Mouse (Mus musculus): ENCODE results near the gene Gm14214. TPM values are rescaled to one million over a fixed set of nuclear protein-coding genes. Genes with fewer than 3 reads are reported as not detected.
A peak's percentile ranks its signal among the peaks of the same experiment; 100 is the strongest.

Gene Gm14214
- polyA plus RNA-seq, 2 experiments = not detected

- Histone ChIP-seq H3K27me3 (ENCODE audit: control insufficient read depth, insufficient read depth, low read length) (no peaks in the 10 kb centered on the region), H3K4me1 (ENCODE audit: control insufficient read depth, insufficient read depth, low read length) (peaks cover 12% of the 10 kb centered on the region), H3K4me3 (replicated peaks; ENCODE audit: low read length) (no peak overlapping the region), H3K4me2 (replicated peaks; ENCODE audit: low read depth, low read length, severe bottlenecking) (no peak overlapping the region), H3K9me3 (ENCODE audit: control insufficient read depth, low read length) (no peaks in the 10 kb centered on the region), H3K9ac (ENCODE audit: low read depth, low read length, severe bottlenecking) (no peak overlapping the region), H3K27ac (replicated peaks; ENCODE audit: low read depth, low read length) (no peak overlapping the region), H3K36me3 (ENCODE audit: control insufficient read depth, insufficient read depth, low read length) (no peaks in the 10 kb centered on the region)
- WGBS = 87% methylated on average over 2 of the region's 2 CpGs
- no peak for ATAC-seq (ENCODE audit: low FRiP score, low read depth)
- DNase-seq (ENCODE audit: low spot score) = no peak
- no peak for TF ChIP-seq POLR2A (IDR thresholded peaks at IDR 0.05; ENCODE audit: borderline replicate concordance, extremely low read depth, insufficient read depth, insufficient read length)
Observed at GRCm38 (mm10) chr2:154754068-154754560, 15.7 kb downstream of the Gm14214 start.

- 67% methylated on average over 8 of the region's 8 CpGs for WGBS
- H3K9me3 ChIP-seq (ENCODE audit: control insufficient read depth, low read length) = no peaks in the 10 kb centered on the region
- DNase-seq (ENCODE audit: low spot score) = no peak
Observed at GRCm38 (mm10) chr2:154751924-154752323, 17.9 kb downstream of the Gm14214 start.

GRCm38 (mm10) chr2:154749046-154750036 is 20.5 kb downstream of the Gm14214 start:
- H3K27me3 ChIP-seq (ENCODE audit: control insufficient read depth, insufficient read depth, low read length) = no peaks in the 10 kb centered on the region
- WGBS = 37% methylated on average over 23 of the region's 23 CpGs
- no peak overlapping the region for H3K4me3 ChIP-seq (replicated peaks; ENCODE audit: low read length)
- peak overlapping the region; percentile 26; the same call in 1 of the 2 replicates for H3K4me2 ChIP-seq (replicated peaks; ENCODE audit: low read depth, low read length, severe bottlenecking)
- H3K9me3 ChIP-seq (ENCODE audit: control insufficient read depth, low read length) = no peaks in the 10 kb centered on the region
- H3K9ac ChIP-seq (ENCODE audit: low read depth, low read length, severe bottlenecking) = no peak overlapping the region; the same call in 1 of the 2 replicates
- ATAC-seq (ENCODE audit: low FRiP score, low read depth) (peak; percentile 78), DNase-seq (ENCODE audit: low spot score) (peak; percentile 88)
- H3K27ac ChIP-seq (replicated peaks; ENCODE audit: low read depth, low read length) = peak overlapping the region; percentile 68
- no peaks in the 10 kb centered on the region for H3K36me3 ChIP-seq (ENCODE audit: control insufficient read depth, insufficient read depth, low read length)
- TF ChIP-seq POLR2A (IDR thresholded peaks at IDR 0.05; ENCODE audit: borderline replicate concordance, extremely low read depth, insufficient read depth, insufficient read length) = no peak
- peaks cover 12% of the 10 kb centered on the region for H3K4me1 ChIP-seq (ENCODE audit: control insufficient read depth, insufficient read depth, low read length)

More at GRCm38 (mm10) chr2:154751924-154752323, 17.9 kb downstream of the Gm14214 start:
- H3K9ac ChIP-seq (ENCODE audit: low read depth, low read length, severe bottlenecking) = no peak overlapping the region
- H3K4me3 ChIP-seq (replicated peaks; ENCODE audit: low read length) = no peak overlapping the region
- no peak for TF ChIP-seq POLR2A (IDR thresholded peaks at IDR 0.05; ENCODE audit: borderline replicate concordance, extremely low read depth, insufficient read depth, insufficient read length)
- H3K36me3 ChIP-seq (ENCODE audit: control insufficient read depth, insufficient read depth, low read length) = no peaks in the 10 kb centered on the region
- H3K4me1 ChIP-seq (ENCODE audit: control insufficient read depth, insufficient read depth, low read length) = peaks cover 12% of the 10 kb centered on the region
- H3K27ac ChIP-seq (replicated peaks; ENCODE audit: low read depth, low read length) = no peak overlapping the region
- no peaks in the 10 kb centered on the region for H3K27me3 ChIP-seq (ENCODE audit: control insufficient read depth, insufficient read depth, low read length)
- ATAC-seq (ENCODE audit: low FRiP score, low read depth) = no peak
- H3K4me2 ChIP-seq (replicated peaks; ENCODE audit: low read depth, low read length, severe bottlenecking) = no peak overlapping the region

GRCm38 (mm10) chr2:154748383-154748782 is 21.4 kb downstream of the Gm14214 start:
- H3K9me3 ChIP-seq (ENCODE audit: control insufficient read depth, low read length) = no peaks in the 10 kb centered on the region
- no peak for TF ChIP-seq POLR2A (IDR thresholded peaks at IDR 0.05; ENCODE audit: borderline replicate concordance, extremely low read depth, insufficient read depth, insufficient read length)
- no peak overlapping the region for H3K4me3 ChIP-seq (replicated peaks; ENCODE audit: low read length)
- peaks cover 12% of the 10 kb centered on the region for H3K4me1 ChIP-seq (ENCODE audit: control insufficient read depth, insufficient read depth, low read length)
- no peak overlapping the region for H3K4me2 ChIP-seq (replicated peaks; ENCODE audit: low read depth, low read length, severe bottlenecking)
- no peak for DNase-seq (ENCODE audit: low spot score)
- H3K27me3 ChIP-seq (ENCODE audit: control insufficient read depth, insufficient read depth, low read length) = no peaks in the 10 kb centered on the region
- ATAC-seq (ENCODE audit: low FRiP score, low read depth) = no peak
- H3K27ac ChIP-seq (replicated peaks; ENCODE audit: low read depth, low read length) = no peak overlapping the region
- H3K36me3 ChIP-seq (ENCODE audit: control insufficient read depth, insufficient read depth, low read length) = no peaks in the 10 kb centered on the region
- 93% methylated on average over 2 of the region's 2 CpGs for WGBS
- no peak overlapping the region for H3K9ac ChIP-seq (ENCODE audit: low read depth, low read length, severe bottlenecking)

GRCm38 (mm10) chr2:154743915-154744314 is 25.9 kb downstream of the Gm14214 start:
- Histone ChIP-seq H3K4me2 (replicated peaks; ENCODE audit: low read depth, low read length, severe bottlenecking) (no peak overlapping the region), H3K9me3 (ENCODE audit: control insufficient read depth, low read length) (no peaks in the 10 kb centered on the region), H3K4me3 (replicated peaks; ENCODE audit: low read length) (no peak overlapping the region), H3K27ac (replicated peaks; ENCODE audit: low read depth, low read length) (no peak overlapping the region), H3K27me3 (ENCODE audit: control insufficient read depth, insufficient read depth, low read length) (no peaks in the 10 kb centered on the region), H3K9ac (ENCODE audit: low read depth, low read length, severe bottlenecking) (no peak overlapping the region), H3K36me3 (ENCODE audit: control insufficient read depth, insufficient read depth, low read length) (no peaks in the 10 kb centered on the region), H3K4me1 (ENCODE audit: control insufficient read depth, insufficient read depth, low read length) (peaks cover 1% of the 10 kb centered on the region)
- 51% methylated on average over 4 of the region's 4 CpGs for WGBS
- DNase-seq (ENCODE audit: low spot score) = no peak
- ATAC-seq (ENCODE audit: low FRiP score, low read depth) = no peak
- no peak for TF ChIP-seq POLR2A (IDR thresholded peaks at IDR 0.05; ENCODE audit: borderline replicate concordance, extremely low read depth, insufficient read depth, insufficient read length)

All from limb, embryonic 14.5 days (tissue).